Mouse (Mus musculus): ENCODE results near the gene Slc44a1. TPM values are rescaled to one million over a fixed set of nuclear protein-coding genes. Genes with fewer than 3 reads are reported as not detected.

Gene Slc44a1
- 11.6 and 15.3 TPM in 2 replicates for polyA plus RNA-seq (2012; rRNA removed)

GRCm38 (mm10) chr4:53440010-53440815 lies at the start of gene Slc44a1:
TSS of gene Slc44a1 (plus strand) at chr4:53440413.

GRCm38 (mm10) chr4:53631316-53632010 lies 191.2 kb downstream of the Slc44a1 start, which contains the start of gene Fsd1l:
TSS of gene Fsd1l (plus strand) at chr4:53631471.

Other genes starting within 250 kb of the Slc44a1 start
- gene Fsd1l, start 191.1 kb downstream of the Slc44a1 start, polyA plus RNA-seq (2012; rRNA removed) = 18.8 and 23.6 TPM in 2 replicates